Mouse (Mus musculus) hindbrain, embryonic 14.5 days (tissue): ENCODE measurements around the gene Ppil3. TPM values are rescaled to one million over a fixed set of nuclear protein-coding genes. Genes with fewer than 3 reads are reported as not detected.

Experiments used
- ATAC-seq: fragments of 200-750 bp; cut with Nextera tagmentation; 2 replicates; pipeline ENCODE4 v1.8.0; 2017; ENCODE audit warnings: moderate number of reproducible peaks, mild to moderate bottlenecking, moderate TSS enrichment, moderate library complexity; ENCODE audit not compliant: low FRiP score
- DNase-seq: peaks from one replicate; pipeline ENCODE4 v3.0.0-alpha.2; 2015; ENCODE audit warnings: low spot score
- H3K27ac ChIP-seq: fragments of 300-500 bp; sonication (generic); 2 replicates; pipeline ENCODE4 v1.5.1; 2014; ENCODE audit warnings: mild to moderate bottlenecking, moderate library complexity
- H3K27me3 ChIP-seq: fragments of 300-500 bp; sonication (generic); 2 replicates; pipeline ENCODE4 v1.6.1; 2014; ENCODE audit warnings: mild to moderate bottlenecking, low read length, mixed read lengths; ENCODE audit not compliant: control insufficient read depth, insufficient read depth
- H3K36me3 ChIP-seq: fragments of 300-500 bp; sonication (generic); replicated peaks from 2 replicates; pipeline ENCODE4 v1.6.1; 2014; ENCODE audit not compliant: control insufficient read depth, insufficient read depth
- H3K4me1 ChIP-seq: fragments of 300-500 bp; sonication (generic); replicated peaks from 2 replicates; pipeline ENCODE4 v1.6.1; 2014; ENCODE audit warnings: antibody characterized with exemption, low read length, mixed read lengths; ENCODE audit not compliant: control insufficient read depth, insufficient read depth
- H3K4me2 ChIP-seq: fragments of 300-500 bp; sonication (generic); replicated peaks from 2 replicates; pipeline ENCODE4 v1.6.1; 2014; ENCODE audit warnings: mild to moderate bottlenecking, moderate library complexity
- H3K4me3 ChIP-seq: fragments of 300-500 bp; sonication (generic); replicated peaks from 2 replicates; pipeline ENCODE4 v1.5.1; 2014; ENCODE audit warnings: mild to moderate bottlenecking, low read length
- H3K9ac ChIP-seq: fragments of 300-500 bp; sonication (generic); 2 replicates; pipeline ENCODE4 v1.6.1; 2014
- H3K9me3 ChIP-seq: fragments of 300-500 bp; sonication (generic); 2 replicates; pipeline ENCODE4 v1.6.1; 2016; ENCODE audit warnings: low read length; ENCODE audit not compliant: control insufficient read depth
- WGBS: fragments of 180-500 bp; shearing (Covaris S2); extraction: QIAGEN DNeasy Blood & Tissue Kit; methylation state at CpG from one replicate; pipeline ENCODE4 v1.1.7; 2014; 5-methylcytosine and 5-hydroxymethylcytosine counted together
- polyA plus RNA-seq: library from polyadenylated mRNA; unstranded; fragments of >200 nt; fragmentation: Nextera tagmentation; extraction: Ambion mirVana; gene quantifications from 2 replicates; pipeline ENCODE4 v1.2.1, GENCODE M21; 2014

Ppil3 gene
- 48.7 and 57.8 TPM in 2 replicates for polyA plus RNA-seq

- Histone ChIP-seq H3K9ac (peak within 1 kb of the TSS; percentile 78), H3K27me3 (no peaks in the 10 kb centered on the region), H3K4me2 (peak within 1 kb of the TSS; percentile 73), H3K9me3 (no peaks in the 10 kb centered on the region), H3K36me3 (peaks cover 27% of the 10 kb centered on the region), H3K27ac (peak within 1 kb of the TSS; percentile 89), H3K4me3 (peak within 1 kb of the TSS; percentile 72), H3K4me1 (peaks cover 17% of the 10 kb centered on the region)
- ATAC-seq, result peak; percentile 98
- under 1% methylated on average over 33 of the region's 33 CpGs for WGBS
- DNase-seq, result peak; percentile 90
These were observed at the start of gene Ppil3, which contains the start of gene Nif3l1 for GRCm38 (mm10) chr1:58445143-58445722. Gene Ppil3 (minus strand): TSS chr1:58445486. Gene Nif3l1 (plus strand): TSS chr1:58445151.

GRCm38 (mm10) chr1:58482647-58483046 is 37.4 kb upstream of the Ppil3 start:
- H3K36me3 ChIP-seq, result peaks cover 88% of the 10 kb centered on the region
- H3K27ac ChIP-seq, result no peak overlapping the region
- no peak overlapping the region for H3K4me2 ChIP-seq
- WGBS, result 91% methylated on average over 4 of the region's 4 CpGs
- H3K27me3 ChIP-seq, result no peaks in the 10 kb centered on the region
- DNase-seq (no peak), ATAC-seq (no peak)
- no peaks in the 10 kb centered on the region for H3K4me1 ChIP-seq
- H3K4me3 ChIP-seq, result no peak overlapping the region
- H3K9me3 ChIP-seq, result no peaks in the 10 kb centered on the region
- no peak overlapping the region for H3K9ac ChIP-seq

GRCm38 (mm10) chr1:58475662-58476061 is 30.4 kb upstream of the Ppil3 start:
- no peak for ATAC-seq
- H3K4me1 ChIP-seq, result no peaks in the 10 kb centered on the region
- no peaks in the 10 kb centered on the region for H3K27me3 ChIP-seq
- H3K9ac ChIP-seq, result no peak overlapping the region
- WGBS, result 99% methylated on average over 8 of the region's 8 CpGs
- H3K36me3 ChIP-seq, result peaks cover 94% of the 10 kb centered on the region
- DNase-seq, result no peak
- H3K27ac ChIP-seq, result no peak overlapping the region
- no peak overlapping the region for H3K4me2 ChIP-seq
- H3K4me3 ChIP-seq, result no peak overlapping the region
- no peaks in the 10 kb centered on the region for H3K9me3 ChIP-seq

- no peak for ATAC-seq
- peaks cover 85% of the 10 kb centered on the region for H3K36me3 ChIP-seq
- no peak overlapping the region for H3K27ac ChIP-seq
- no peak overlapping the region for H3K9ac ChIP-seq
- no peak overlapping the region for H3K4me2 ChIP-seq
- H3K27me3 ChIP-seq, result no peaks in the 10 kb centered on the region
- H3K4me1 ChIP-seq, result no peaks in the 10 kb centered on the region
- no peak for DNase-seq
- no peak overlapping the region for H3K4me3 ChIP-seq
- 94% methylated on average over 4 of the region's 4 CpGs for WGBS
- H3K9me3 ChIP-seq, result no peaks in the 10 kb centered on the region
These were observed 20.3 kb upstream of the Ppil3 start for GRCm38 (mm10) chr1:58465561-58465960.

- no peak for ATAC-seq
- no peaks in the 10 kb centered on the region for H3K4me1 ChIP-seq
These were observed 19.8 kb upstream of the Ppil3 start for GRCm38 (mm10) chr1:58465042-58465441.

GRCm38 (mm10) chr1:58463935-58464334 is 18.6 kb upstream of the Ppil3 start:
- DNase-seq (no peak), ATAC-seq (no peak)
- Histone ChIP-seq H3K9me3 (no peaks in the 10 kb centered on the region), H3K9ac (no peak overlapping the region), H3K4me1 (no peaks in the 10 kb centered on the region), H3K27me3 (no peaks in the 10 kb centered on the region), H3K36me3 (peaks cover 85% of the 10 kb centered on the region), H3K4me2 (no peak overlapping the region), H3K27ac (no peak overlapping the region), H3K4me3 (no peak overlapping the region)
- 89% methylated on average over 2 of the region's 2 CpGs for WGBS

More at GRCm38 (mm10) chr1:58465042-58465441, 19.8 kb upstream of the Ppil3 start:
- Histone ChIP-seq H3K9me3 (no peaks in the 10 kb centered on the region), H3K4me3 (no peak overlapping the region), H3K27me3 (no peaks in the 10 kb centered on the region), H3K27ac (no peak overlapping the region), H3K36me3 (peaks cover 85% of the 10 kb centered on the region), H3K9ac (no peak overlapping the region), H3K4me2 (no peak overlapping the region)
- DNase-seq, result no peak
- 93% methylated on average over 4 of the region's 4 CpGs for WGBS

GRCm38 (mm10) chr1:58460566-58460965 is 15.3 kb upstream of the Ppil3 start:
- ATAC-seq, result no peak
- Histone ChIP-seq H3K27ac (no peak overlapping the region), H3K4me3 (no peak overlapping the region), H3K27me3 (no peaks in the 10 kb centered on the region), H3K4me1 (no peaks in the 10 kb centered on the region), H3K9me3 (no peaks in the 10 kb centered on the region), H3K4me2 (no peak overlapping the region), H3K36me3 (peaks cover 98% of the 10 kb centered on the region), H3K9ac (no peak overlapping the region)
- no peak for DNase-seq
- 100% methylated on average over 3 of the region's 3 CpGs for WGBS

- Histone ChIP-seq H3K9me3 (no peaks in the 10 kb centered on the region), H3K27me3 (no peaks in the 10 kb centered on the region), H3K27ac (no peak overlapping the region), H3K4me3 (no peak overlapping the region), H3K4me2 (no peak overlapping the region), H3K4me1 (no peaks in the 10 kb centered on the region), H3K36me3 (peaks cover 98% of the 10 kb centered on the region), H3K9ac (no peak overlapping the region)
- ATAC-seq, result no peak
- 84% methylated on average over 2 of the region's 2 CpGs for WGBS
- DNase-seq, result no peak
These were observed 13.6 kb upstream of the Ppil3 start for GRCm38 (mm10) chr1:58458867-58459266.

GRCm38 (mm10) chr1:58458175-58458574 is 12.9 kb upstream of the Ppil3 start:
- H3K36me3 ChIP-seq, result peaks cover 98% of the 10 kb centered on the region
- no peak overlapping the region for H3K4me2 ChIP-seq
- H3K4me3 ChIP-seq, result no peak overlapping the region
- H3K27me3 ChIP-seq, result no peaks in the 10 kb centered on the region
- ATAC-seq, result no peak
- H3K4me1 ChIP-seq, result no peaks in the 10 kb centered on the region
- 95% methylated on average over 5 of the region's 5 CpGs for WGBS
- no peaks in the 10 kb centered on the region for H3K9me3 ChIP-seq
- no peak overlapping the region for H3K27ac ChIP-seq
- DNase-seq, result no peak
- no peak overlapping the region for H3K9ac ChIP-seq

- Histone ChIP-seq H3K36me3 (peaks cover 93% of the 10 kb centered on the region), H3K4me1 (no peaks in the 10 kb centered on the region), H3K27me3 (no peaks in the 10 kb centered on the region), H3K27ac (no peak overlapping the region), H3K4me3 (no peak overlapping the region), H3K9ac (no peak overlapping the region), H3K9me3 (no peaks in the 10 kb centered on the region), H3K4me2 (no peak overlapping the region)
- ATAC-seq, result no peak
- DNase-seq, result no peak
- 93% methylated on average over 6 of the region's 6 CpGs for WGBS
These were observed 9.0 kb upstream of the Ppil3 start for GRCm38 (mm10) chr1:58454316-58454715.
